Mouse (Mus musculus) embryo, embryonic 10.5 days (tissue): ENCODE measurements around the gene B130006D01Rik.

Source experiments
- DNase-seq: peaks from one replicate; pipeline ENCODE4 v3.0.0-alpha.2; 2015; ENCODE audit warnings: low spot score

The B130006D01Rik gene

DNA sequence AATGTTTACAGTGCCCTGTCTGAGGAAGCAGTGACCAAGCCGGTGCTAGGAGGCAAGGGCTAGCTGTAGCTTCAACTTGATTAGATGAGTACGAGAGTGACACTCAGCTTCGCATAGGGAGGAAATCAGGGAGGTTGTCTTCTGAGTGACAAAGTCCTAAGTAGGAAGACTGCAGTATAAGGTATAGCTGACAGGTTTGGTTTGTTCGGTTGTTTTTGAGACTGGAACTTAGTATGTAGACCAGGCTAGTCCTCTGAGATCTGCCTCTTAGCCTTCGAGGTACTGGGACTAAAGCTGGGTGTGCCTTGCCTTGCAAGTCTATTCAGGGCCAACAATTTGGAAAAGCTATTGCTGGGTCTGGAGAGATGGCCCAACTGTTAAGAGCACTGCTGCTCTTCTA, at the start of gene B130006D01Rik:
Gene B130006D01Rik (plus strand): TSS at position 301 of the 400 bp plus-strand sequence.
- DNase-seq, result no peak

DNA sequence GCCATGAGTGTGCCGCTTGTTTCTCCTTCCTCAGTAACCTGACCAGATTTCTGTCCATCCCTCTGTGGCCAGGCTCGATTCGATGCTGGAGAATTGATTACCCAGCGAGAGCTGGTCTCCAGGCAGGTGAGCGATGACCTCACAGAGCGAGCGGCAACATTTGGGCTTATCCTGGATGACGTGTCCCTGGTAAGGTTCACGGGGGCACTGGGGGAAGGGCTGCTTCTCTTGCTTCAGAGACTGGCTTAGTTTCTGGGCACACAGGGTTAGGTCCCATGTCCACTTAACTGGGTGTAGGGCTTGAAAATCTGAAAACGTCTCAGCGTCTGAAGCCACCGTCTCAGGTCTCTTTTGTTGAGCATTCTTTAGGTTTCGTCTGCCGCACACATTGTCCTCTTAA, 47.9 kb upstream of the B130006D01Rik start:
- no peak for DNase-seq

DNA sequence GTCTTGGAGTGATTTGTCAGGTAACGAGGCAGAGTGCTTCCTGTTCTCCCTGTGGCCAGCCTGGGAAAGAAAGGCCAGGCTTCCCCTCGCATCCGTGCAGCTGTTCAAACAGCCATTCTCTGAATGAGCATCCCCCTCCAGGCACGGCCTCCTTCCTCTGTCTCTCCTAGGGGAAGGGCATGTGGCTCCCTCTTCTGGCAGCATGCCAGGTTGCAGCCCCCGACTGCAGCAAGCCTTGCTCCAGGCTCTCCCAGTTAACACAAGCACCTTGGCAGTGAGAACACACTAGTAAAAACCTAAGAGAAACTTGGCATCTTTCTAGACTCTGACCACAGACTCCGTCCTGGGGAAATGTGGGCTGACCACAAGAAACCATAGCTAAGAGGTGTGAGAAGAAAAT, 47.1 kb upstream of the B130006D01Rik start:
- peak; percentile 90 for DNase-seq

DNA sequence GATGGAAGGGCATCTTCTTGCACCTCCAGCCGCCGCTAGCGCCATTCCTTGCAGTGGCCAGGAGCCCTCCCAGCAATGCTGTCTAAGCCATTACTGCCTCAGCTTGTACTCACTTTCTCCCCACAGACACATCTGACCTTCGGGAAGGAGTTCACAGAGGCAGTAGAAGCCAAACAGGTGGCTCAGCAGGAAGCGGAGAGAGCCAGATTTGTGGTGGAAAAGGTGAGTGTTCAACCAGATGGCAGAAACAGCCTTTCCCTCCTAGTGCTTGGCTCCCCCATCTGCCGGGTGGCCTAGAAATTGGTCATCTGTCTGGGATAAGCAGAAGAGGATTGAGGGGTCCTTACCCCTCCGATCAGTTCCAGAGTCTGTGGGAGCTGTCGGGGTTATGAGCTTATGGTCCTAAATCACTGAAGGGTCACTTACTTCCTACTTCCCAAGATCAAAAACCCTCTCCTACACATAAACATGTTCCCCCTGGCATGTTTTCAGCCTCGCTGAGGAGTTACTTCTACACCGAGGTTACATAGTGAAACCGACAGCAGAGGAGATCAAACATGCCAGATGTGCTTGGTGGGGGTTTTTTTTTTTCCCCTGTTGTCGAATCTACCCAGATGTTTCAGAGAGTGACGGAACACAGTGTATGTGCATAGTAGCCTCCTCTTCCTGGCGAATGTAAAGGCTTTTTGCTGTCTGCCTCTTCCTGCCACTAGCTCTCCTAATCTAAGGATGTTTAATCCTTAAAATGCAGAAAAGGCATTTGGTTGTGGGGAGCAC, 45.3 kb upstream of the B130006D01Rik start:
- no peak for DNase-seq

DNA sequence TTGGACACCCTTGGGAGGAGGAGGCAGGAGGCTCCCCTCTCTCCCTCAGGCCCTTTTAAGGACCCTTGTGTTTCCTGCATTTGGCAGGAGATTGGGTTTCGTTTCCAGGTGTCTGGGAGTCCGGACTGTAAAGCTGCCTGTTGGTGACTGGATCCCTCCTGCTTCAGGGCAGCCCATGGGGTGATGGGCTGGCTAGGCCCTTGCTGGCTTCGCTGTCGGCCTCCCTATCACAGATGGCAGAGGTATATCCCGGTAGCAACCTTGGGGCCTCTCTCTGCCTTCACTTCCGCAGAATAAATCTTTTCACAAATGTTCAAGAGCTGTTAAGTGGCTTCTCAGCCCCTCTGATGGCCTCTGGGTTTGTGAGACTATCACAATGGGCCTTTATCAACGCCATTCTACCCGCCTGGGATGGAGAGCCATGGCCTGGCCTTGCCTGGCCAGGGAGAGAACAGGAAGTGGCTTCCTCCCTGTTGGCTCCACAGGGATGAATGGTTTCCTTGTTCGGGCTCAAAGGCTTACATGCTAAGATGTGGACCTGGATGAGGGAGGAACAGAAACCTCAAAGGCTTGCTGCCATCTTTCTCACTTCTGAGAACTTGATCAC, 41.3 kb upstream of the B130006D01Rik start:
- peak; percentile 45 for DNase-seq

DNA sequence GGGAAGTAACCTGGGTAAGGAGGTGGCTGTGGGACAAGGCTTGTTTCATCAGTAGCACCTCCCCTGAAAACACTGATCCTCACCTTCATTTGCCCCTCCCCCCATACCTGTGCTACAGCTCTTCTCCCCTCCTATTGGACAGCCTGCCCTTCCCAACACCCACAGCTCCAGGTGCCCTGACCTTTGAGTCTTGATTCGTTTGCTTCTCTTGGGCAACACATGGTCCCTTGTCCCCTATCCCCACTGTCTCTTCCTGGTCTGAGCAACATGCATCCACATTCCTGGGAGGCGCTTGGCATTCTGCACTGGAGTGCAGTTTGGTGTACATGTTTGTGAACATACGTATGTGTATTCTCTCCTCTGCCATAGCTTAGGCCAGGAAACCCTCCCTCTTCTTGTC, 40.4 kb upstream of the B130006D01Rik start:
- DNase-seq, result no peak

DNA sequence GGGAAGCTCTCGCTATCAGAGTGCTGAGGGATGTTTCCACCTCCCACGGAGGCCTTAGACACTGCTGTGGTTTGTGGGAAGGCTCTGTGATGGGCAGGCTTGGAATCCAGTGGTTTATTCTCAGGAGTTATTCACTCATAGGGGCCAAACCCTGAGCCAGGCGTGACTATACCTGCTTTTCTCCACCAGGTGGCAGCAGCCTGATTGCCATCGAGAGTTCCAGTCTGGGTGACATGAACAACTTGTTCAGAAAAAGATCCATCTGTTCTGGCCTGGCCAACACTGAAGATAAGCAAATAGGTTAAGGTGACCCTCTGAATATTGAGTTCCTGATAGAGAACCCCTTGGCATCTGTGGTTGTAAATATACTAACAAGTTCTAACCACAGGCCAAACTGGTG, 37.4 kb upstream of the B130006D01Rik start:
- DNase-seq, result peak; percentile 93

DNA sequence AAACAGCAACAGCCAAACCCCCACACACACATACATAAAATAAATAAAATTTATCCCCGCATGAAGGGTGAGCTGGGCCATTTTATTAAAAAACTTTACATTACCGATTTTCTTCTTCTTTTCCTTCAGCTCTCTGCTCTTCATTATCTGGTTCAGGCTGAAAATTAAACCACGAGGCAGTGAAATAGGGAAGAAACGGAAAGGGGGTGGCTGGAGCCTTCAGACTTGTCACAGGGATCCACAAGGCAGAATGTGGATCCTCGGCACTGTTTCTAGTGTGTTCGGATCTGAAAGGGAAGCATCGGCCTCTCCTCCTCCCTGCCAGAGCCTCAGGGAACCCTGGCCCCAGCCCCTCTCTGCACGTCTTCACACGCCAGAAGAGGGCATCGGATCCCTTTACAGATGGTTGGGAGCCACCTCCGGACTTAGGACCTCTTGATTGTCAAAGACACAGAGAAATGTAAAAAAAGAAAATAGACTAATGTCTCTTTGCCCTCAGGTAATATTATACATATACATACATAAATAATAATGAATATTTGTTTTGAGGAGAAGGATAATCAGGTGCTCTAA, 36.2 kb upstream of the B130006D01Rik start:
- DNase-seq, result peak; percentile 47

DNA sequence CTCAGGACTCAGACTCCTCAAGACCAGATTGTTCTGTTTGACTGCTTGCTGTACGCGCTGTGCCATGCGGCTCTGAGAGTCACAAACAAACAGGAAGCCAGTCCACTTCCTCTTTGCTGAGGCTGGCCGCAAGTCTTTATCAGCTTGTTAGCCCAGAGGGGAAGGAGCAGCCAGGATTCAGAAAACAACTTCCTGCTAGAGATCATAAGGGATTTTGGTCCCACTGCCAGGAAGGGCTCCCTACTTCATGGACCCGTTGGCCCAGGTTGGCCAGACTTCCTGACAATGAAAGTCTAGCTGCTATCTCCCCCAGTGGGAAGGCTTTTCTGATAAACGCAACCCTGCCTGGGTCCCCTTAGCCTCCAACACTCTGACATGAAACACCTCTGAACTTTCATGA, 34.9 kb upstream of the B130006D01Rik start:
- DNase-seq, result no peak

DNA sequence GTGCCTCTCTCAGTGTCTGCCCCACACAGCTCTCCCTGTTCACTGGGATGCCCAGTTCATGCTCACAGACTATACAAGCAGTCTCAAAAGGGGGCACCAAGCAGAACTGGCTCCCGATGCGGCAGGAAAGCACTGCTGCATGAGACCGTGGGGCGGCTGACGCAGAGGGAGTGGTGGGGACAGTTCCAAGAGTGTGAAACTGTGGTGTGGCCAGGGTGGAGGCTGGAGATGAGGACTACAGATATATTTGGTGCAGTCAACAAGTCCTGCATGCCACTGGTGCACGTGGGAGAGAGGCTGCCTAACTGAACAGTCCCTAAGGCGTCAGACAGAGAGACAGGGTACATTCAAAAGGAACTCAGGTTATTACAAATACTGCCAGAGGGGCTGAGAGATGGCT, 34.4 kb upstream of the B130006D01Rik start:
- DNase-seq, result no peak

DNA sequence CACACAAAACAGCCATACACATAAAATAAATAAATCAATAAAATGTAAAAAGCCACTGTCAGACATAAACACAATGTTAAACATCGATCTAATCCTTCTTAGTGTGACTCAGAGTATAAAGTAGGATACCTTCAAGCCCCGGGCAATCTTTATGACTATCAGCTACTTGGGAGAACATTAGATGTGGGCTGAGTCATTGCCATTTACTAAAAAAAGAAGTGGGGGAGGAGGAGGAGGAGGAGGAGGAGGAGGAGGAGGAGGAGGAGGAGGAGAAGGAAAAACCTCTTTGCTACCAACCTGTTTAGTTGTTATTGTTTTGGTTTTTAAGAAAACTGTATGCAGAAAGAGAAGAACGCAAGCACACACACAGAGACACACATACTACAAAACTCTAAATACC, 33.8 kb upstream of the B130006D01Rik start:
- DNase-seq, result no peak

DNA sequence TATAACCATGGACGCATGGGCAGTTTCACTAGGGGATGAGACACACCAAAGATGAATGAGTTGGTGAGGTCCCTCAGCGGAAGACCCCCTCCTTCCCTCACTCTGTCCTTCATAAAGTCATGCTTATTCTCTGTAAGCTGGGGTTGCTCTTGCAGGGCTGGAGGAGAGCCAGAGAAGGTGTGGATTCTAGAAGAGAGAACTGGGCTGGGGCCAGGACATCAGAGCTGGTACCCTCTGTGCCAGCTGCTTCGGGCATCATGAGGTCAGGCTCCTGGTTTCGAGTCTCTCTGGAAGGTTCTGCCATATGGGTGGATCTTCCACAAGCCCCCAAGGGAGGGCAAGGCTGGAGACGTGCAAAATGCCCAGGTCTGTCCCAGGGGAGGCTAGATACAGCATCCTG, 24.8 kb upstream of the B130006D01Rik start:
- DNase-seq, result no peak

DNA sequence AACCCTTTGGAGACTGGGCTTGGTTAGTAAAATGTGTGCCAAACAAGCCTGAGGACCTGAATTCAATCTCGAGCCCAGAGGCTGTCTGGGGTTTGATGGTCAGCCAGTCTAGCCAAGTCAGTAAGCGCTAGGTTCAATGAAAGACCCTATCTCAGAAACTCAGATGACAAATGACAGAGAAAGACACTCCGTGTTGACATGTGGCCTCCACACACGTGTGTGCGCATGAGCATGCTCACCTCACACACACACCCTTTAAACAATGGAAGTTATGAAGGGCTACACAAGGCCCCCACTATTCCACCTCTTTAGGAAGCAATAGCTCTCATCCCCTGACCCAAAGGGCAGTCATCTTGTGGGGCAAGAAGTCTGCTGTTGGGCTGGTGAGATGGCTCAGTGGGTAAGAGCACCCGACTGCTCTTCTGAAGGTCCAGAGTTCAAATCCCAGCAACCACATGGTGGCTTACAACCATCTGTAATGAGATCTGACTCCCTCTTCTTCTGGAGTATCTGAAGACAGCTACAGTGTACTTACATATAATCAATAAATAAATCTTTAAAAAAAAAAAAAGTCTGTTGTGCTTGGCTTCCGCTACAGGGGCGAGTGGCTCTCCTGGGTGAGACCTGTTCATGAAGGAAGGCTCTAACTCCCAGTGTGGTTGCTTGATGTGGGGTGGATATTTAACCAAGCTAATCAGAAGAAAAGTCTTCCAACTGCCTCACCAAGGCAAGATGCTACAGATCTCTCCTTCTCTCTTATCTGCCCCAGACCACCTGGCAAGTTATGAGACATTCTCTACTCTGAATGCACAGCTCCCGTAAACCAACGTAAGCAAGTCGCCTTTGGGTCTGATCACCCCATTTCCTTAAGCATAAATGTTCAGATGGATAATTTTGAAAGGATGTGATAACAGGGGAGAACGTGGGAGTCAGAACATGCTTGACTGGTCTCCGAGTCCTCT, 22.3 kb upstream of the B130006D01Rik start:
- DNase-seq, result no peak

DNA sequence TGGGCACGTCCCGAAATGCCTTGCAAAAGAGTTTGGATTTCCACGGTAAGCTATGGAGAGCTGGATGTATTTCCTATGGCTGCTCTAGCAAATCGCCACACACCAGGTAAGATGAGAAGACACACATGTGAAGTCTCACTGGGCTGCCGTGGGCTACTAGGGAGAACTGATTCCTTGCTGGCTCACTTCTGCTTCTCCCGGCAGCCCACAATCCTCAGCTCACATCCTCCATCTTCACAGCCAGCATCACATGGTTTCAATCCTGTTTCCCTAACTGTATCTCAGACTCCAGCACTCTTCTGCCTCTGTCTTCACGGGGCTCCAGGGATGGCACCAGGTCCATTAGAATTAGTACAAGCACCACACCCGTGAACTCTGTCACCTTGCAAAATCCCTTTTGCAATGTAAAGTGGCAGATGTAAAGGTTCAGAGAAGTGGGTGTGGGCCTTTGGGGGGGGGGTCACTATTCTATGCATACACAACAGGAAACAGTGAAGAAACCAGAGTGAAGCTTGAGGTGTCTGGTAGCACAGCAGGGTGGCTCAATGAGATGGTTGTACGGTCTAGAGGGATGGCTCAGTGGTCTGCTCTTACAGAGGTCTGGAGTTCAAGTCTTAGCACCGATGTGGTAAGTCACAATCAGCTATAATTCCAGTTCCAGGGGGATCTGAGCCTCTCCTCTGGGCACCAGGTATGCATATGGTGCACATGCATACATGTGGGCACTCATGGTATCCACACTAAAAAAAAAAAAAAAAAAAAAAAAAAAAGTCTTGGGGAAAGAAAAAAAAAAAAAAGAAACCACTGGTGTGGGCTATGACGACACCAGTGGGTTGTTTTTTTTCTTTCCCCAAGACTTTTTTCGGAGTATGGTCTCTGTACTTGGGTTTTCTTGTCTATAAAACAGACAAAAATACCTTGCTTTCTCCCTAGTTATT, 19.1 kb upstream of the B130006D01Rik start:
- no peak for DNase-seq

DNA sequence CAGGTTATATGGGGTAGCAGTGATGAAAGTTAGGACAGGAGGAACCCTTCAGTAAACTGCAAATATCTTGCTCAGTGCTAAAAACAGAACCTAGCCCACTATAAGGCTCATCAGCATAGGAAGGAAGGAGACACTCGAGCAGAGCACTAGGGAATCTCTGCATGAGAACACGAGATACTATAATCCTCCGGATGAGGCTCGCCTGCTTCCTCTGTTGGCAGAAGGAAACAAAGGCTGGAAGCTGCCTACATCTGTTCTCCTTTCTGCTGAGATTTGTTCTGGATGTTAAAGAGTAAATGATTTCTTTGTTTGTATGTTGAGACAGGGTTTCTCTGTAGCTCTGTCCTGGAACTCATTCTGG, 18.4 kb upstream of the B130006D01Rik start:
- DNase-seq, result no peak

DNA sequence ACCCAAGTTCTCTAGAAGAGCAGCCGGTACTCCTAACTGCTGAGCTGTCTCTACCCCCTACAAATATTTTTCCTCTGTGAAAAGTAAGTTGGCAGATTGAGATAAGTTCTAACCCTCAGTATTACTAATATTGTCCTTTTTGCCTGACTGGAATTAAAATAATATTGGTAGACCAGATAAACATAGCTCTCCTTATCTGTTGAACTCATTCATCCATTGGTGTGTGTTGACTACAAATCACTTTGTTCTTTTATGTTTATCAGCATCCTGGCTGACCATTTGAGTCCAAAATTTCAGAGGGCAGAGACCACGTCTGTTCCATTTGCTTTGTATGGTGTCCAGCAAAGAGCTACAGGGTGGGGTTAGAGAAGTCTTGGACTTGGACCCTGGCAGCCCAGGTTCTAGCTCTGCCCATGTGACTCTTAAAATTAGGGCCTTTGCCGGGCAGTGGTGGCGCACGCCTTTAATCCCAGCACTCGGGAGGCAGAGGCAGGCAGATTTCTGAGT, 13.8 kb upstream of the B130006D01Rik start:
- no peak for DNase-seq

DNA sequence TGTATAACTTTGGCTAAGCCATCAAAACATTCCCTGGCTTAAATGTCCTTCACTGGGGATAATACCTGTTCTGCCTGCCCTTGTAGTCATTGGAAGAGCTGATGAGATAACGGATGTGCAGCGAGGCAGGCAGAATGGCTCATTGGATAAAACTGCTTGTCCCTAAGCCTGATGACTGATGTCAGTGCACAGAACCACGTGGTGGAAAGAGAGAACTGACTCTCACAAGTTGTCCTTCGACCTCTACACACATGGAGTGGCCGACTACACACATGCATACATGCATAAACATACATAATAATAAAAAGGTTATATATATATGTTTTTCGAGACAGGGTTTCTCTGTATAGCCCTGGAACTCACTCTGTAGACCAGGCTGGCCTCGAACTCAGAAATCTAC, 12.9 kb upstream of the B130006D01Rik start:
- DNase-seq, result no peak

DNA sequence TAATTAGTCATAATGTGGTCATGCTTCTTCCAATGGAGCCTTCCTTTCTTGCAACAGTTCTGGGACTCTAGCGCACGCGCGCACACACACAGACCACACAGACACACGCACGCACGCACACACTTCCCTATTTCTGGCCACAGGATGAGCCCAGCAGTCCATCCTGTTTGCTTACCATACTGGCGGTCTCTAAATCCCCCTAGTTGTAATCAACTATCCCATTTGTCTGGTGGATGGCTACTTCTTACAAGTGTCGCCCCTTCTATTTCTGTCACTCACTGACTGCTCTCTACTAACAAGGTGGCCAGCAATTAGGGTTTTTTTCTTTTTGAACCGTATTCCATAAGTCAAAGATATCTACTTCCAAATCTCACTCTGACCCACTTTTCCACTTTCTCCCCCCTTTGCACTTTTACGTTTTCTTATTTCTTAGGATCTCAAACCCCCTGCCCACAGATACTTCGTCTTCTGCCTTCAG, 11.3 kb upstream of the B130006D01Rik start:
- DNase-seq, result no peak

DNA sequence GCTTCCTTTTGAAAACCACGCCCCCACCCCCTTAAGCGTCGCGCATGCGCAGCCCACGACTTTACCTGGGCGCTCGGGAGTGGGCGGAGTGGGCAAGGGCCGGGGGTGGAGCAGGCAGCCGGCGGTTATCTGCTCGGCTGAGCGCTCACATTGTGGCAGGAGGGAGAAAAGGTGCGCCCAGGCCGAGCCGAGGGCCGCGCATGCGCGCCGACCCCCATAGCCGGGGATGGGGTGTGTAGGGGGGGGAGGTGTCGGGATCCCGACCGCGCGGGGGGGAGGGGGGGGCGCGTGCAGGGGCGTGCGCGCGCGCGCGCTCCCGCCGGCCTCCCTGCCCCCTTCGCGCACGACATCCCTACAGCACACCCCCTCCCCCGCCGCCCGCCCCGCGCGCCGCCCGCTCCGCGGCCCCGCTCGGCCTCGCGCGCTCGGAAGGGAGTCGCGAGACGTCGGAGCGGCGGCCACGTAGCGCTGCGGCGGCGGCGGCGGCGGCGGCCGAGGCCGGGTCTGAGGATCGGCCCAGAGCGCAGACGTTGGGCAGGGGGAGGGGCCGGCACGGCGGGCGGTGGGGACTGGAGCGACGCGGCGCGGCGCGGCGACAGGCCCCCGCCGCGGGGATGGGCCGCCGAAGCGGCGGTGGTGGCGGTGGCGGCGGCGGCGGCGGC, 10.7 kb upstream of the B130006D01Rik start, which contains the start of gene Zfp652:
Gene Zfp652 (plus strand): TSS at position 111 of the 662 bp plus-strand sequence.
- peak; percentile 89 for DNase-seq

DNA sequence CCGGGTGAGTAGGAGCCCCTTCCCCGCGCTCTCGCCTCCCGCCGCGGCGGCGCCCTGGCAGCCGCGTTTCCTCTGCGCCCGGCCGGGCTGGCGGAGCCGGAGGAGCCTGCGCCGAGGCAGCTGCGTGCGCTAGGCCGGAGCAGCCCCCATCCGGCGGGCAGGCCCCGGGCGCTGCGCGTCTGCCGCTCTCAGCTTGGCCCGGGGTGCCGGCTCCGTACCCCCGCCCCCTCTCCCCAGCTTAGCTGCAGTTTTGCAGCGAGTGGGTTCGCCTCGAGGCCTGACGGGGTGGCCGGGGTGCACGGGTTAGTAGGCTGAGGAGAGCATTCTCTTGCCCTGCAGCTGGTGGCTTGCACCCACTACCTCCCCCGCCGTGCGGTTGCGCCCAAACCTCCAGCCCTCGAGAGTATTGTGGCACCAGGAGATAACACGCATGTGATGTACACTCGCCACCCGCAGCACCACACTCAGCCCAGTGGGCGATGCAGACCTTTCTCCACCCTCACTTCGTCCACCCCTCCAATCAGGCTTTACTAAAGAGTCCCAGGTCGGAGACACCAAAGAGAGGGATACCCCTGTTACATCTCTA, 10.1 kb upstream of the B130006D01Rik start:
- peak; percentile 52 for DNase-seq
